Mouse (Mus musculus): ENCODE measurements at regions not wholly inside any gene's neighbourhood (a gene's known extent, or its start where the extent isn't known, plus 50 kb on each side); places are given as distances from the start of the nearest gene placed in this dataset.

GRCm38 (mm10) chr1:23568106-23568505 lies 170.5 kb upstream of the Ogfrl1 start:
- H3K27ac ChIP-seq (ENCODE audit: low read length) = no peak overlapping the region
- no peak overlapping the region for H3K4me2 ChIP-seq (replicated peaks; ENCODE audit: low read depth, low read length)
- 86% methylated on average over 5 of the region's 5 CpGs for WGBS
- H3K4me3 ChIP-seq (ENCODE audit: low read depth, low read length) = no peak overlapping the region
- H3K9ac ChIP-seq (replicated peaks; ENCODE audit: low read depth, low read length) = no peak overlapping the region
- H3K27me3 ChIP-seq (ENCODE audit: control insufficient read depth, insufficient read depth, low read length) = no peaks in the 10 kb centered on the region
- H3K36me3 ChIP-seq (ENCODE audit: control insufficient read depth, insufficient read depth, low read length) = no peaks in the 10 kb centered on the region
- H3K4me1 ChIP-seq (ENCODE audit: control insufficient read depth, insufficient read depth, low read length) = no peaks in the 10 kb centered on the region
- no peak for ATAC-seq (ENCODE audit: insufficient number of reproducible peaks, insufficient read depth, low FRiP score, low read depth)
- no peaks in the 10 kb centered on the region for H3K9me3 ChIP-seq (ENCODE audit: control insufficient read depth, low read depth, low read length)

GRCm38 (mm10) chr1:23574461-23574860 lies 176.9 kb upstream of the Ogfrl1 start:
- Histone ChIP-seq H3K36me3 (ENCODE audit: control insufficient read depth, insufficient read depth, low read length) (no peaks in the 10 kb centered on the region), H3K27me3 (ENCODE audit: control insufficient read depth, insufficient read depth, low read length) (no peaks in the 10 kb centered on the region), H3K9me3 (ENCODE audit: control insufficient read depth, low read depth, low read length) (no peaks in the 10 kb centered on the region), H3K4me1 (ENCODE audit: control insufficient read depth, insufficient read depth, low read length) (no peaks in the 10 kb centered on the region), H3K4me2 (replicated peaks; ENCODE audit: low read depth, low read length) (no peak overlapping the region), H3K4me3 (ENCODE audit: low read depth, low read length) (no peak overlapping the region), H3K9ac (replicated peaks; ENCODE audit: low read depth, low read length) (no peak overlapping the region), H3K27ac (ENCODE audit: low read length) (no peak overlapping the region)
- ATAC-seq (ENCODE audit: insufficient number of reproducible peaks, insufficient read depth, low FRiP score, low read depth) = no peak
- WGBS = 79% methylated on average over 7 of the region's 7 CpGs

GRCm38 (mm10) chr1:23575005-23575404 lies 177.4 kb upstream of the Ogfrl1 start:
- Histone ChIP-seq H3K27me3 (ENCODE audit: control insufficient read depth, insufficient read depth, low read length) (no peaks in the 10 kb centered on the region), H3K9me3 (ENCODE audit: control insufficient read depth, low read depth, low read length) (no peaks in the 10 kb centered on the region), H3K36me3 (ENCODE audit: control insufficient read depth, insufficient read depth, low read length) (no peaks in the 10 kb centered on the region), H3K27ac (ENCODE audit: low read length) (no peak overlapping the region), H3K9ac (replicated peaks; ENCODE audit: low read depth, low read length) (no peak overlapping the region), H3K4me1 (ENCODE audit: control insufficient read depth, insufficient read depth, low read length) (no peaks in the 10 kb centered on the region), H3K4me2 (replicated peaks; ENCODE audit: low read depth, low read length) (no peak overlapping the region), H3K4me3 (ENCODE audit: low read depth, low read length) (no peak overlapping the region)
- no peak for ATAC-seq (ENCODE audit: insufficient number of reproducible peaks, insufficient read depth, low FRiP score, low read depth)

- H3K36me3 ChIP-seq (ENCODE audit: control insufficient read depth, insufficient read depth, low read length) = no peaks in the 10 kb centered on the region
- no peaks in the 10 kb centered on the region for H3K9me3 ChIP-seq (ENCODE audit: control insufficient read depth, low read depth, low read length)
- H3K27ac ChIP-seq (ENCODE audit: low read length) = no peak overlapping the region
- no peaks in the 10 kb centered on the region for H3K4me1 ChIP-seq (ENCODE audit: control insufficient read depth, insufficient read depth, low read length)
- WGBS = 90% methylated on average over 2 of the region's 2 CpGs
- H3K4me3 ChIP-seq (ENCODE audit: low read depth, low read length) = no peak overlapping the region
- H3K4me2 ChIP-seq (replicated peaks; ENCODE audit: low read depth, low read length) = no peak overlapping the region
- no peak for ATAC-seq (ENCODE audit: insufficient number of reproducible peaks, insufficient read depth, low FRiP score, low read depth)
- no peaks in the 10 kb centered on the region for H3K27me3 ChIP-seq (ENCODE audit: control insufficient read depth, insufficient read depth, low read length)
- no peak overlapping the region for H3K9ac ChIP-seq (replicated peaks; ENCODE audit: low read depth, low read length)
Measured at GRCm38 (mm10) chr1:23575515-23575914, 177.9 kb upstream of the Ogfrl1 start.

GRCm38 (mm10) chr1:23576150-23576549 lies 178.6 kb upstream of the Ogfrl1 start:
- Histone ChIP-seq H3K27me3 (ENCODE audit: control insufficient read depth, insufficient read depth, low read length) (no peaks in the 10 kb centered on the region), H3K9me3 (ENCODE audit: control insufficient read depth, low read depth, low read length) (no peaks in the 10 kb centered on the region), H3K4me3 (ENCODE audit: low read depth, low read length) (no peak overlapping the region), H3K36me3 (ENCODE audit: control insufficient read depth, insufficient read depth, low read length) (no peaks in the 10 kb centered on the region), H3K4me2 (replicated peaks; ENCODE audit: low read depth, low read length) (no peak overlapping the region), H3K9ac (replicated peaks; ENCODE audit: low read depth, low read length) (no peak overlapping the region), H3K27ac (ENCODE audit: low read length) (no peak overlapping the region), H3K4me1 (ENCODE audit: control insufficient read depth, insufficient read depth, low read length) (no peaks in the 10 kb centered on the region)
- no peak for ATAC-seq (ENCODE audit: insufficient number of reproducible peaks, insufficient read depth, low FRiP score, low read depth)
- 72% methylated on average over 5 of the region's 5 CpGs for WGBS

GRCm38 (mm10) chr1:23589414-23589942 lies 172.1 kb upstream of the B3gat2 start:
- ATAC-seq (ENCODE audit: insufficient number of reproducible peaks, insufficient read depth, low FRiP score, low read depth) = no peak
- Histone ChIP-seq H3K4me3 (ENCODE audit: low read depth, low read length) (no peak overlapping the region), H3K9ac (replicated peaks; ENCODE audit: low read depth, low read length) (no peak overlapping the region), H3K27ac (ENCODE audit: low read length) (no peak overlapping the region), H3K27me3 (ENCODE audit: control insufficient read depth, insufficient read depth, low read length) (no peaks in the 10 kb centered on the region), H3K36me3 (ENCODE audit: control insufficient read depth, insufficient read depth, low read length) (no peaks in the 10 kb centered on the region), H3K4me2 (replicated peaks; ENCODE audit: low read depth, low read length) (no peak overlapping the region), H3K4me1 (ENCODE audit: control insufficient read depth, insufficient read depth, low read length) (no peaks in the 10 kb centered on the region), H3K9me3 (ENCODE audit: control insufficient read depth, low read depth, low read length) (no peaks in the 10 kb centered on the region)
- 55% methylated on average over 6 of the region's 6 CpGs for WGBS

- WGBS = 86% methylated on average over 4 of the region's 4 CpGs
- Histone ChIP-seq H3K4me2 (replicated peaks; ENCODE audit: low read depth, low read length) (no peak overlapping the region), H3K9ac (replicated peaks; ENCODE audit: low read depth, low read length) (no peak overlapping the region), H3K4me1 (ENCODE audit: control insufficient read depth, insufficient read depth, low read length) (no peaks in the 10 kb centered on the region), H3K27ac (ENCODE audit: low read length) (no peak overlapping the region), H3K36me3 (ENCODE audit: control insufficient read depth, insufficient read depth, low read length) (no peaks in the 10 kb centered on the region), H3K9me3 (ENCODE audit: control insufficient read depth, low read depth, low read length) (no peaks in the 10 kb centered on the region), H3K27me3 (ENCODE audit: control insufficient read depth, insufficient read depth, low read length) (no peaks in the 10 kb centered on the region), H3K4me3 (ENCODE audit: low read depth, low read length) (no peak overlapping the region)
- ATAC-seq (ENCODE audit: insufficient number of reproducible peaks, insufficient read depth, low FRiP score, low read depth) = no peak
Measured at GRCm38 (mm10) chr1:23602710-23603291, 158.8 kb upstream of the B3gat2 start.

GRCm38 (mm10) chr1:23629366-23629765 lies 132.2 kb upstream of the B3gat2 start:
- Histone ChIP-seq H3K4me2 (replicated peaks; ENCODE audit: low read depth, low read length) (no peak overlapping the region), H3K27me3 (ENCODE audit: control insufficient read depth, insufficient read depth, low read length) (no peaks in the 10 kb centered on the region), H3K4me3 (ENCODE audit: low read depth, low read length) (no peak overlapping the region), H3K36me3 (ENCODE audit: control insufficient read depth, insufficient read depth, low read length) (no peaks in the 10 kb centered on the region), H3K27ac (ENCODE audit: low read length) (no peak overlapping the region), H3K9me3 (ENCODE audit: control insufficient read depth, low read depth, low read length) (no peaks in the 10 kb centered on the region), H3K9ac (replicated peaks; ENCODE audit: low read depth, low read length) (no peak overlapping the region), H3K4me1 (ENCODE audit: control insufficient read depth, insufficient read depth, low read length) (no peaks in the 10 kb centered on the region)
- no peak for ATAC-seq (ENCODE audit: insufficient number of reproducible peaks, insufficient read depth, low FRiP score, low read depth)
- 72% methylated on average over 4 of the region's 4 CpGs for WGBS

GRCm38 (mm10) chr1:23645093-23645492 lies 116.5 kb upstream of the B3gat2 start:
- Histone ChIP-seq H3K4me3 (ENCODE audit: low read depth, low read length) (no peak overlapping the region), H3K4me1 (ENCODE audit: control insufficient read depth, insufficient read depth, low read length) (no peaks in the 10 kb centered on the region), H3K36me3 (ENCODE audit: control insufficient read depth, insufficient read depth, low read length) (no peaks in the 10 kb centered on the region), H3K9me3 (ENCODE audit: control insufficient read depth, low read depth, low read length) (no peaks in the 10 kb centered on the region), H3K4me2 (replicated peaks; ENCODE audit: low read depth, low read length) (no peak overlapping the region), H3K27me3 (ENCODE audit: control insufficient read depth, insufficient read depth, low read length) (no peaks in the 10 kb centered on the region), H3K9ac (replicated peaks; ENCODE audit: low read depth, low read length) (no peak overlapping the region), H3K27ac (ENCODE audit: low read length) (no peak overlapping the region)
- ATAC-seq (ENCODE audit: insufficient number of reproducible peaks, insufficient read depth, low FRiP score, low read depth) = no peak
- 80% methylated on average over 2 of the region's 2 CpGs for WGBS

Measured in stomach, embryonic 14.5 days (tissue).